Mouse (Mus musculus) cerebellum, adult 11 months (tissue): ENCODE measurements around the gene Perp.

Experiments
- DNase-seq: peaks from one replicate; pipeline ENCODE4 v3.0.0; 2022

Gene Perp

GRCm38 (mm10) chr10:18864753-18865152 is 19.9 kb downstream of the Perp start:
- DNase-seq = no peak

- no peak for DNase-seq
Observed at GRCm38 (mm10) chr10:18870990-18871389, 26.2 kb downstream of the Perp start.

GRCm38 (mm10) chr10:18876211-18876610 is 31.4 kb downstream of the Perp start:
- DNase-seq = no peak

- DNase-seq = no peak
Observed at GRCm38 (mm10) chr10:18878111-18878510, 33.3 kb downstream of the Perp start.

DNA sequence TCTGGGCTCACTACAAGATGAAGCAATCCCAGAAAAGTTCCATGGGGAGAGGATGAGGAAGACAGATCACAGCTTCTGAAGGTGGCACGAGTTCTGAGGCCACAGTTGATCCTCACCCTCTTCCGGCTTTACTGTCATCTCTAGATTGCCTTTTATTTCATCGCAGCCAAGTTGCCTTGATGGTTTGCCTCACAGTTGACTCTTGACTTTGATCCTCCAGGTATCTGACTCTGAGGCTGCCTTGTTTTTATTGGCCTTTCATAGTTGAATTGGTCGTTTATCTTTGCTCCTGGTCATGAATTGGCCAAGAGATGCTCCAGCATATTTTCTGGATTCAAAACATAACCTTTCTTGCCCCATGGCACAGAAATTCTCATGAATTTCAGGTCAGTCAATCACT is 34.3 kb downstream of the Perp start:
- no peak for DNase-seq

GRCm38 (mm10) chr10:18879690-18880089 is 34.9 kb downstream of the Perp start:
- no peak for DNase-seq

GRCm38 (mm10) chr10:18882190-18882589 is 37.4 kb downstream of the Perp start:
- no peak for DNase-seq

DNA sequence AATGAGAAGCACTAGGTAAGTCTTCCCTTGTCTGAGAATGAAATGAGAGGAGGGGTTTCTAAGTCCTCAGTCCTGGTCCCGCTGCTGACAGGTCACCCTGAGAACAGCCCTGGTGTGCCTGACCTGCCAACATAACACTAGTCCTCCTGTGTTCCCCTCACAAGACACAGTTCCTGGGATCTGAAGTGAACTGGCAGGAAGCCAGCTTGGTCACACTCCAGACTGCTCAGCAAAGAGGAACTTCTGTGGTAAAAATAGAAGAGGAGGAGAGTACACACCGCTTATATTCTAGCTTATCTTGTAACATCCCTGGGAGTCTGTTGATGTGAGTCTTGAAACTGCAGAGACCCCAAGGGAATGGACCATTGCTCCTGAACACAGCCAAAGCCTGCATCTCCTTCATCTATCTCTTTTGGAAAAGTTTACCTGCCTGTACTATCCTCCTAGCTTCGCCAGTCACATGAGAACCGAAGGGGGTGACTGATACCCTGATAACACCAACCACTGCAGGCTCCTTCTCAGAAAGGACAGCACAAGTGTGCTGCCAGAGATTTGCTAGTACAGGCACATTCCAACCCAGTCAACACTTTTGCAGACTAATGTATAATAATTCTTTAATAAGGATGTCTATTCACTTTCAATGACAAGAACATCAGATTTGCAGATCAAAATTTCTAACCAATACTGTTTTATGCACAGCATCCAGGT is 42.3 kb downstream of the Perp start:
- no peak for DNase-seq

DNA sequence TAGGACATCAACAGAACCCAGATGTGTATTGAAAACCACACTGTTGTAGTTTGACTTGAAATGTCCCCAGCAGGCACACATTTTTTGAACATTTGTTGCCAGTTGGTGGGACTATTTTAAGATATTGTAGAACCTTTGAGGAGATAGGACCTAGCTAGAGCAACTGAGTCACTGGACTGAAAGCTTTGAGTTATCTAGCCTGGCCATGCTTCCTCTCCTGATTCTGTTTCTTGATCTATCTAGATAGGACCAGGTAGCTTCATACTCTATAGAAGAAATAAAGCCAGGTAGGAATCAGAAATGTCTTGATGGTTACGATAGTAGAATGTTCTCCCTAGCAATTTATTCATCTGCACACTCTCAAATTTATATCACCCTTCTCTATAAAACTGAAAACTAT is 43.9 kb downstream of the Perp start:
- no peak for DNase-seq

GRCm38 (mm10) chr10:18889255-18889654 is 44.4 kb downstream of the Perp start:
- no peak for DNase-seq

GRCm38 (mm10) chr10:18891110-18891509 is 46.3 kb downstream of the Perp start:
- no peak for DNase-seq

- DNase-seq = no peak
Observed at GRCm38 (mm10) chr10:18892102-18892501, 47.3 kb downstream of the Perp start.

- DNase-seq = no peak
Observed at GRCm38 (mm10) chr10:18894259-18895166, 49.7 kb downstream of the Perp start.

- peak; percentile 14 for DNase-seq
Observed at GRCm38 (mm10) chr10:18904108-18904507, 59.3 kb downstream of the Perp start.
